Mouse (Mus musculus): ENCODE measurements around the gene Hist1h2bg. TPM values are rescaled to one million over a fixed set of nuclear protein-coding genes. Genes with fewer than 3 reads are reported as not detected.

Gene Hist1h2bg
- polyA plus RNA-seq, 1 experiment from 2014 or later = 1.5 TPM

Other genes starting within 250 kb of the Hist1h2bg start
- 7.0 TPM for gene Zfp322a, start 202.2 kb upstream of the Hist1h2bg start, polyA plus RNA-seq (2014; fragmentation: Illumina TruSeq; extraction: RNeasy Lipid Tissue Mini Kit (QIAGEN cat#74804); ENCODE audit: insufficient read depth, low read depth, low replicate concordance)
- gene Abt1, start 147.5 kb upstream of the Hist1h2bg start, polyA plus RNA-seq (2014; fragmentation: Illumina TruSeq; extraction: RNeasy Lipid Tissue Mini Kit (QIAGEN cat#74804); ENCODE audit: insufficient read depth, low read depth, low replicate concordance) = 4.5 TPM
- gene Btn1a1, start 105.5 kb upstream of the Hist1h2bg start, polyA plus RNA-seq (2014; fragmentation: Illumina TruSeq; extraction: RNeasy Lipid Tissue Mini Kit (QIAGEN cat#74804); ENCODE audit: insufficient read depth, low read depth, low replicate concordance) = not detected
- not detected for gene Btn2a2, start 82.5 kb upstream of the Hist1h2bg start, polyA plus RNA-seq (2014; fragmentation: Illumina TruSeq; extraction: RNeasy Lipid Tissue Mini Kit (QIAGEN cat#74804); ENCODE audit: insufficient read depth, low read depth, low replicate concordance)
- 16.1 TPM for gene Hist1h4h, start 40.3 kb upstream of the Hist1h2bg start, polyA plus RNA-seq (2014; fragmentation: Illumina TruSeq; extraction: RNeasy Lipid Tissue Mini Kit (QIAGEN cat#74804); ENCODE audit: insufficient read depth, low read depth, low replicate concordance)
- not detected for gene Hist1h2af, start 37.5 kb upstream of the Hist1h2bg start, polyA plus RNA-seq (2014; fragmentation: Illumina TruSeq; extraction: RNeasy Lipid Tissue Mini Kit (QIAGEN cat#74804); ENCODE audit: insufficient read depth, low read depth, low replicate concordance)
- not detected for gene Hist1h3g, start 36.0 kb upstream of the Hist1h2bg start, polyA plus RNA-seq (2014; fragmentation: Illumina TruSeq; extraction: RNeasy Lipid Tissue Mini Kit (QIAGEN cat#74804); ENCODE audit: insufficient read depth, low read depth, low replicate concordance)
- 0.28 TPM for gene Hist1h2bh, start 28.0 kb upstream of the Hist1h2bg start, polyA plus RNA-seq (2014; fragmentation: Illumina TruSeq; extraction: RNeasy Lipid Tissue Mini Kit (QIAGEN cat#74804); ENCODE audit: insufficient read depth, low read depth, low replicate concordance)
- not detected for gene Hist1h3f, start 27.3 kb upstream of the Hist1h2bg start, polyA plus RNA-seq (2014; fragmentation: Illumina TruSeq; extraction: RNeasy Lipid Tissue Mini Kit (QIAGEN cat#74804); ENCODE audit: insufficient read depth, low read depth, low replicate concordance)
- gene Hist1h4f, start 19.7 kb upstream of the Hist1h2bg start, polyA plus RNA-seq (2014; fragmentation: Illumina TruSeq; extraction: RNeasy Lipid Tissue Mini Kit (QIAGEN cat#74804); ENCODE audit: insufficient read depth, low read depth, low replicate concordance) = not detected
- 0.08 TPM for gene Hist1h1d, start 18.1 kb upstream of the Hist1h2bg start, polyA plus RNA-seq (2014; fragmentation: Illumina TruSeq; extraction: RNeasy Lipid Tissue Mini Kit (QIAGEN cat#74804); ENCODE audit: insufficient read depth, low read depth, low replicate concordance)
- gene Hist1h3e, start 9.0 kb upstream of the Hist1h2bg start, polyA plus RNA-seq (2014; fragmentation: Illumina TruSeq; extraction: RNeasy Lipid Tissue Mini Kit (QIAGEN cat#74804); ENCODE audit: insufficient read depth, low read depth, low replicate concordance) = not detected
- gene Hist1h2ae, start 176 bp upstream of the Hist1h2bg start, polyA plus RNA-seq (2014; fragmentation: Illumina TruSeq; extraction: RNeasy Lipid Tissue Mini Kit (QIAGEN cat#74804); ENCODE audit: insufficient read depth, low read depth, low replicate concordance) = not detected
- gene Hist1h2bf, start 2.8 kb downstream of the Hist1h2bg start, polyA plus RNA-seq (2014; fragmentation: Illumina TruSeq; extraction: RNeasy Lipid Tissue Mini Kit (QIAGEN cat#74804); ENCODE audit: insufficient read depth, low read depth, low replicate concordance) = not detected
- not detected for gene Hist1h2ad, start 3.0 kb downstream of the Hist1h2bg start, polyA plus RNA-seq (2014; fragmentation: Illumina TruSeq; extraction: RNeasy Lipid Tissue Mini Kit (QIAGEN cat#74804); ENCODE audit: insufficient read depth, low read depth, low replicate concordance)
- gene Hist1h3d, start 4.4 kb downstream of the Hist1h2bg start, polyA plus RNA-seq (2014; fragmentation: Illumina TruSeq; extraction: RNeasy Lipid Tissue Mini Kit (QIAGEN cat#74804); ENCODE audit: insufficient read depth, low read depth, low replicate concordance) = 1.1 TPM
- not detected for gene Hist1h4d, start 10.2 kb downstream of the Hist1h2bg start, polyA plus RNA-seq (2014; fragmentation: Illumina TruSeq; extraction: RNeasy Lipid Tissue Mini Kit (QIAGEN cat#74804); ENCODE audit: insufficient read depth, low read depth, low replicate concordance)
- 2.7 TPM for gene Hist1h2be, start 49.7 kb downstream of the Hist1h2bg start, polyA plus RNA-seq (2014; fragmentation: Illumina TruSeq; extraction: RNeasy Lipid Tissue Mini Kit (QIAGEN cat#74804); ENCODE audit: insufficient read depth, low read depth, low replicate concordance)
- 0.40 TPM for gene Hist1h1e, start 51.2 kb downstream of the Hist1h2bg start, polyA plus RNA-seq (2014; fragmentation: Illumina TruSeq; extraction: RNeasy Lipid Tissue Mini Kit (QIAGEN cat#74804); ENCODE audit: insufficient read depth, low read depth, low replicate concordance)
- gene Hist1h2ac, start 112.6 kb downstream of the Hist1h2bg start, polyA plus RNA-seq (2014; fragmentation: Illumina TruSeq; extraction: RNeasy Lipid Tissue Mini Kit (QIAGEN cat#74804); ENCODE audit: insufficient read depth, low read depth, low replicate concordance) = 0.25 TPM
- 123 TPM for gene Hist1h2bc, start 112.8 kb downstream of the Hist1h2bg start, polyA plus RNA-seq (2014; fragmentation: Illumina TruSeq; extraction: RNeasy Lipid Tissue Mini Kit (QIAGEN cat#74804); ENCODE audit: insufficient read depth, low read depth, low replicate concordance)
- not detected for gene Hist1h1t, start 124.4 kb downstream of the Hist1h2bg start, polyA plus RNA-seq (2014; fragmentation: Illumina TruSeq; extraction: RNeasy Lipid Tissue Mini Kit (QIAGEN cat#74804); ENCODE audit: insufficient read depth, low read depth, low replicate concordance)
- 0.68 TPM for gene Hist1h4c, start 127.1 kb downstream of the Hist1h2bg start, polyA plus RNA-seq (2014; fragmentation: Illumina TruSeq; extraction: RNeasy Lipid Tissue Mini Kit (QIAGEN cat#74804); ENCODE audit: insufficient read depth, low read depth, low replicate concordance)
- gene Hfe, start 139.5 kb downstream of the Hist1h2bg start, polyA plus RNA-seq (2014; fragmentation: Illumina TruSeq; extraction: RNeasy Lipid Tissue Mini Kit (QIAGEN cat#74804); ENCODE audit: insufficient read depth, low read depth, low replicate concordance) = 21.9 TPM
- 58.8 TPM for gene Hist1h1c, start 167.4 kb downstream of the Hist1h2bg start, polyA plus RNA-seq (2014; fragmentation: Illumina TruSeq; extraction: RNeasy Lipid Tissue Mini Kit (QIAGEN cat#74804); ENCODE audit: insufficient read depth, low read depth, low replicate concordance)
- gene Hist1h3c, start 174.2 kb downstream of the Hist1h2bg start, polyA plus RNA-seq (2014; fragmentation: Illumina TruSeq; extraction: RNeasy Lipid Tissue Mini Kit (QIAGEN cat#74804); ENCODE audit: insufficient read depth, low read depth, low replicate concordance) = not detected
- not detected for gene Hist1h2bb, start 175.3 kb downstream of the Hist1h2bg start, polyA plus RNA-seq (2014; fragmentation: Illumina TruSeq; extraction: RNeasy Lipid Tissue Mini Kit (QIAGEN cat#74804); ENCODE audit: insufficient read depth, low read depth, low replicate concordance)
- not detected for gene Hist1h2ab, start 179.7 kb downstream of the Hist1h2bg start, polyA plus RNA-seq (2014; fragmentation: Illumina TruSeq; extraction: RNeasy Lipid Tissue Mini Kit (QIAGEN cat#74804); ENCODE audit: insufficient read depth, low read depth, low replicate concordance)
- gene Hist1h3b, start 180.9 kb downstream of the Hist1h2bg start, polyA plus RNA-seq (2014; fragmentation: Illumina TruSeq; extraction: RNeasy Lipid Tissue Mini Kit (QIAGEN cat#74804); ENCODE audit: insufficient read depth, low read depth, low replicate concordance) = not detected
- gene Hist1h4b, start 185.6 kb downstream of the Hist1h2bg start, polyA plus RNA-seq (2014; fragmentation: Illumina TruSeq; extraction: RNeasy Lipid Tissue Mini Kit (QIAGEN cat#74804); ENCODE audit: insufficient read depth, low read depth, low replicate concordance) = not detected
- not detected for gene Hist1h4a, start 189.8 kb downstream of the Hist1h2bg start, polyA plus RNA-seq (2014; fragmentation: Illumina TruSeq; extraction: RNeasy Lipid Tissue Mini Kit (QIAGEN cat#74804); ENCODE audit: insufficient read depth, low read depth, low replicate concordance)
- gene Hist1h3a, start 191.0 kb downstream of the Hist1h2bg start, polyA plus RNA-seq (2014; fragmentation: Illumina TruSeq; extraction: RNeasy Lipid Tissue Mini Kit (QIAGEN cat#74804); ENCODE audit: insufficient read depth, low read depth, low replicate concordance) = not detected
- gene Hist1h1a, start 192.3 kb downstream of the Hist1h2bg start, polyA plus RNA-seq (2014; fragmentation: Illumina TruSeq; extraction: RNeasy Lipid Tissue Mini Kit (QIAGEN cat#74804); ENCODE audit: insufficient read depth, low read depth, low replicate concordance) = not detected
- not detected for gene Trim38, start 198.5 kb downstream of the Hist1h2bg start, polyA plus RNA-seq (2014; fragmentation: Illumina TruSeq; extraction: RNeasy Lipid Tissue Mini Kit (QIAGEN cat#74804); ENCODE audit: insufficient read depth, low read depth, low replicate concordance)
- 0.34 TPM for gene Slc17a2, start 235.6 kb downstream of the Hist1h2bg start, polyA plus RNA-seq (2014; fragmentation: Illumina TruSeq; extraction: RNeasy Lipid Tissue Mini Kit (QIAGEN cat#74804); ENCODE audit: insufficient read depth, low read depth, low replicate concordance)